Mouse (Mus musculus) liver, embryonic 15.5 days (tissue): ENCODE data around the gene Xlr5b. TPM values are rescaled to one million over a fixed set of nuclear protein-coding genes. Genes with fewer than 3 reads are reported as not detected.
"Not testable (repeated sequence)": the region's sequence is repeated elsewhere in the genome, so short reads cannot be mapped to it uniquely, and the experiment has no call there.

Experiments
- ATAC-seq: fragments of 200-750 bp; cut with Nextera tagmentation; 2 replicates; pipeline ENCODE4 v1.8.0; 2017; ENCODE audit warnings: moderate number of reproducible peaks, mild to moderate bottlenecking, moderate library complexity; ENCODE audit not compliant: insufficient read depth
- H3K27ac ChIP-seq: fragments of 300-500 bp; sonication (generic); replicated peaks from 2 replicates; pipeline ENCODE4 v1.5.1; 2015; ENCODE audit warnings: mild to moderate bottlenecking, inconsistent platforms
- H3K27me3 ChIP-seq: fragments of 300-500 bp; sonication (generic); 2 replicates; pipeline ENCODE4 v1.6.1; 2015; ENCODE audit warnings: mild to moderate bottlenecking, inconsistent platforms
- H3K36me3 ChIP-seq: fragments of 300-500 bp; sonication (generic); replicated peaks from 2 replicates; pipeline ENCODE4 v1.6.1; 2015; ENCODE audit warnings: moderate library complexity, mild to moderate bottlenecking, inconsistent platforms
- H3K4me1 ChIP-seq: fragments of 300-500 bp; sonication (generic); replicated peaks from 2 replicates; pipeline ENCODE4 v1.6.1; 2015; ENCODE audit warnings: inconsistent platforms
- H3K4me2 ChIP-seq: fragments of 300-500 bp; sonication (generic); 2 replicates; pipeline ENCODE4 v1.6.1; 2015; ENCODE audit warnings: moderate library complexity, mild to moderate bottlenecking, inconsistent platforms
- H3K4me3 ChIP-seq: fragments of 300-500 bp; sonication (generic); replicated peaks from 2 replicates; pipeline ENCODE4 v1.5.1; 2015; ENCODE audit warnings: mild to moderate bottlenecking, inconsistent platforms
- H3K9ac ChIP-seq: fragments of 300-500 bp; sonication (generic); 2 replicates; pipeline ENCODE4 v1.6.1; 2015; ENCODE audit warnings: moderate library complexity, mild to moderate bottlenecking, inconsistent platforms
- H3K9me3 ChIP-seq: fragments of 300-500 bp; sonication (generic); replicated peaks from 2 replicates; pipeline ENCODE4 v1.6.1; 2016; ENCODE audit warnings: inconsistent platforms
- WGBS: fragments of 180-500 bp; shearing (Covaris S2); methylation state at CpG from one replicate; pipeline ENCODE4 v1.1.7; 2015; ENCODE audit warnings: mixed read lengths; ENCODE audit not compliant: insufficient replicate concordance; 5-methylcytosine and 5-hydroxymethylcytosine counted together
- polyA plus RNA-seq: library from polyadenylated mRNA; unstranded; fragments of >200 nt; fragmentation: Nextera tagmentation; extraction: Ambion mirVana; gene quantifications from 2 replicates; pipeline ENCODE4 v1.2.1, GENCODE M21; 2015

Gene Xlr5b
- not detected in 2 replicates for polyA plus RNA-seq

DNA sequence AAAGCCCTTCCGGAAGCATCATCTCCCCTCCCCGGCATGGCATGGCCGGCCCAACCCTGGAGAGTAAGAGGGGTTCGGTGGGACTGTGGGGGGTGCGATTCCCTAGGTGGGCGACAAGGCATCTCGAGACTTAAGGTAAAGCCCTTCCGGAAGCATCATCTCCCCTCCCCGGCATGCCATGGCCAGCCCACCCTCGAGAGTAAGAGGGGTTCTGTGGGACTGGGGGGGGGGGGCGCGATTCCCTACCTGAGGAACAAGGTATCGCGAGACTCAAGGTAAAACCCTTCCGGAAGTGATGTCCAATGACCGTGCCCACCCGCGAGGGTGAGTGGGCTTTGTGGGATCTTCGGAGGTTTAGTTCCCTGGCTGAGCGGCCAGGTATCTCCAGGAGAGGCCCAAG lies at the start of gene Xlr5b:
TSS of gene Xlr5b (plus strand) at position 301 of the 400 bp plus-strand sequence.
- H3K4me3 ChIP-seq, H3K9me3 ChIP-seq, H3K4me1 ChIP-seq, H3K9ac ChIP-seq, H3K4me2 ChIP-seq, H3K36me3 ChIP-seq, H3K27me3 ChIP-seq, H3K27ac ChIP-seq, ATAC-seq: not testable (repeated sequence)
- no CpG with 5 or more reads among the region's 20 CpGs for WGBS

DNA sequence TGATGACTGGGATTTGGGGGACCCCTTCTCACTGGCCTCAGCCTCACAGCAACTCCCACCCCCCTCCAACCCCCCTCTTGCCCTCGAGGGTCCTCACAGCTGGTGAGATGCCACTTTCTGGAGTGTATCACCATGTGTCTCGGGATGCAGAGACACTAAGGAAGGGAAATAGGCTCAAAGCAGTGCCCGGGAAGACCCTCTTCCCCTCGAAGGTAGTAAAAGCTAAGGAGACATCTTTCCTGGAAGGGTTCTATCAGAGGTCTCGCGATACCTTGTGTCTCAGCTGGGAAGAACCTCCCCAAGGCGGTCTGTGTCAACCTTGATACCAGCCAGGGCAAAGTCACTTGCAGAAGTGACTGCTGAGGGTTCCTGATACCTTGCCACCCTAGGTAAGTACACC lies 31.8 kb upstream of the Xlr5b start, which contains the start of gene Gm14685:
TSS of gene Gm14685 (plus strand) at position 301 of the 400 bp plus-strand sequence.
- not testable (repeated sequence) for H3K27me3 ChIP-seq, H3K4me3 ChIP-seq, H3K27ac ChIP-seq, H3K36me3 ChIP-seq, H3K4me2 ChIP-seq, H3K9me3 ChIP-seq, H3K4me1 ChIP-seq, ATAC-seq, H3K9ac ChIP-seq
- no CpG with 5 or more reads among the region's 7 CpGs for WGBS

- H3K4me2 ChIP-seq, H3K9ac ChIP-seq, H3K27me3 ChIP-seq, H3K36me3 ChIP-seq, H3K27ac ChIP-seq, H3K9me3 ChIP-seq, H3K4me1 ChIP-seq, H3K4me3 ChIP-seq: not testable (repeated sequence)
- WGBS = no CpG with 5 or more reads among the region's 12 CpGs
- ATAC-seq = 0 out of 2 replicates have a peak, but pooled peaks have one; percentile 22
Measured at GRCm38 (mm10) chrX:73122859-73123829, 25.5 kb upstream of the Xlr5b start.

DNA sequence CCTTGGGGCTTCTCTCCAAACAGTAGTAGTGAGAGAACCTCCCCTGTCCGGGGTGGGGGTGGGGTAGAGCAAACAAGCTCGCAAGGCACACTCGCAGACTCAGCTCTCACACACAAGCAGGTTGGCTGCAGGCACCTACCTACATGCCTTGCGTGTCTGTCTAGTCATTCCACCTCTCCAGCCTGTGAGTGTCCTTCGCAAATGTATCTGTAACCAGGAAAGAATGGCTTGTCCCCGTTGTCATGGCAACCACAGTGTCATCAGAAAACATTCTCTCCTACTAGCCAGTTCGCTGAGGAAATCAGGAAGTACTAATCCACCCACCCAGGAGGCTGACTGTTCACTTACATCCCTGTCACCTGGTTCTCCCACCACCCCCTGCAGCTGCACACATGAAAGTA lies 5.4 kb upstream of the Xlr5b start:
- H3K4me3 ChIP-seq, H3K4me1 ChIP-seq, H3K9me3 ChIP-seq, H3K9ac ChIP-seq, H3K27me3 ChIP-seq, H3K4me2 ChIP-seq, H3K27ac ChIP-seq, H3K36me3 ChIP-seq: not testable (repeated sequence)
- ATAC-seq = peak; percentile 37; the same call in 1 of the 2 replicates
- no CpG with 5 or more reads among the region's 7 CpGs for WGBS

GRCm38 (mm10) chrX:73149350-73149749 lies 754 bp downstream of the Xlr5b start, which contains the start of gene DXBay18:
Gene DXBay18, minus strand, starts transcription at chrX:73149450.
- not testable (repeated sequence) for H3K9ac ChIP-seq, H3K27ac ChIP-seq, H3K36me3 ChIP-seq, ATAC-seq, H3K4me3 ChIP-seq, H3K4me1 ChIP-seq, H3K9me3 ChIP-seq, H3K27me3 ChIP-seq, H3K4me2 ChIP-seq
- WGBS = no CpG with 5 or more reads among the region's 7 CpGs

- H3K4me3 ChIP-seq, H3K27me3 ChIP-seq, H3K9ac ChIP-seq, H3K27ac ChIP-seq, H3K36me3 ChIP-seq, H3K4me2 ChIP-seq, H3K4me1 ChIP-seq, ATAC-seq, H3K9me3 ChIP-seq: not testable (repeated sequence)
- 80% methylated on average over 9 of the region's 15 CpGs for WGBS
Measured at GRCm38 (mm10) chrX:73176889-73177288, 28.3 kb downstream of the Xlr5b start, which contains the start of gene Spin2d. Gene Spin2d, minus strand, starts transcription at chrX:73176989.

DNA sequence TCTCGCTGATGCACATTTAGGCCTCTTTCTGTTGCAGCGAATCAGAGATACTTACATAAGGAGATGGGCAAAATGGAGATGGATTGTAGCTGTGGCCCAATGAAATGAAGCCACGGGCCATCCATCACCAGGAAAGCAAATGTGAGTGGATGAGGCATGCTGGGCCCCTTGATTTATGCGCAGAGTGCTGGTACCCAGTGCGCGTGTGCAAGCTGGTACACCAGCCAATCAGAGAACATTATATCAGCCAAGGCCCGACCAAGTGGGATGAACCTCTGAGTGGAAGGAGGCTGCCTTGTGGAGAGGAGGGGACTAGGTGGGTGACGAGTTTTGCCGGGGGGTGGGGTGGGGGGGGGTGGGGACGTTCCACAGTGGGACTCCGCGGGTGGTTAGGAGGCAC lies 43.3 kb downstream of the Xlr5b start, which contains the start of gene Xlr3b:
TSS of gene Xlr3b (plus strand) at position 274 of the 400 bp plus-strand sequence.
- WGBS = 55% methylated on average over 12 of the region's 12 CpGs
- not testable (repeated sequence) for H3K9me3 ChIP-seq, H3K4me3 ChIP-seq, ATAC-seq, H3K27me3 ChIP-seq, H3K9ac ChIP-seq, H3K4me2 ChIP-seq, H3K4me1 ChIP-seq, H3K27ac ChIP-seq, H3K36me3 ChIP-seq

Other genes with a start within 250 kb of the Xlr5b start
- 21.0 and 25.5 TPM in 2 replicates for gene Cetn2, start 230.4 kb upstream of the Xlr5b start, polyA plus RNA-seq
- gene Nsdhl, start 230.2 kb upstream of the Xlr5b start, polyA plus RNA-seq = 26.1 and 26.7 TPM in 2 replicates
- gene Zfp185, start 161.5 kb upstream of the Xlr5b start, polyA plus RNA-seq = 1.2 TPM in 2 replicates
- 0.06 TPM in 1 of 2 replicates, not detected in the other for gene Pnma5, start 111.7 kb upstream of the Xlr5b start, polyA plus RNA-seq
- not detected in 2 replicates for gene Pnma3, start 84.0 kb upstream of the Xlr5b start, polyA plus RNA-seq
- gene Xlr4a, start 66.3 kb upstream of the Xlr5b start, polyA plus RNA-seq = 0.68 and 1.4 TPM in 2 replicates
- gene Xlr3a, start 51.7 kb upstream of the Xlr5b start, polyA plus RNA-seq = 2.4 and 3.2 TPM in 2 replicates
- 0.12 and 0.17 TPM in 2 replicates for gene Gm14685, start 31.7 kb upstream of the Xlr5b start, polyA plus RNA-seq
- gene DXBay18, start 654 bp downstream of the Xlr5b start, polyA plus RNA-seq = 0.12 and 0.28 TPM in 2 replicates
- gene Spin2d, start 28.2 kb downstream of the Xlr5b start, polyA plus RNA-seq = not detected in 2 replicates
- 2.1 and 2.2 TPM in 2 replicates for gene Xlr3b, start 43.4 kb downstream of the Xlr5b start, polyA plus RNA-seq
- 1.4 and 1.7 TPM in 2 replicates for gene Xlr4b, start 65.5 kb downstream of the Xlr5b start, polyA plus RNA-seq
- 3.2 and 3.5 TPM in 2 replicates for gene F8a, start 79.5 kb downstream of the Xlr5b start, polyA plus RNA-seq
- 0.26 and 0.71 TPM in 2 replicates for gene Xlr4c, start 94.3 kb downstream of the Xlr5b start, polyA plus RNA-seq
- 0.08 TPM in 1 of 2 replicates, not detected in the other for gene Xlr3c, start 116.6 kb downstream of the Xlr5b start, polyA plus RNA-seq
- not detected in 2 replicates for gene Xlr5a, start 144.2 kb downstream of the Xlr5b start, polyA plus RNA-seq
- gene Xlr5c, start 144.2 kb downstream of the Xlr5b start, polyA plus RNA-seq = not detected in 2 replicates
- not detected in 2 replicates for gene Gm45015, start 188.0 kb downstream of the Xlr5b start, polyA plus RNA-seq
- 2.2 and 2.5 TPM in 2 replicates for gene Zfp275, start 193.8 kb downstream of the Xlr5b start, polyA plus RNA-seq
- not detected in 2 replicates for gene Gm18336, start 249.9 kb downstream of the Xlr5b start, polyA plus RNA-seq